Comparison of ENCODE assay signal across 15 mouse cellular contexts in the genomic region with DNA sequence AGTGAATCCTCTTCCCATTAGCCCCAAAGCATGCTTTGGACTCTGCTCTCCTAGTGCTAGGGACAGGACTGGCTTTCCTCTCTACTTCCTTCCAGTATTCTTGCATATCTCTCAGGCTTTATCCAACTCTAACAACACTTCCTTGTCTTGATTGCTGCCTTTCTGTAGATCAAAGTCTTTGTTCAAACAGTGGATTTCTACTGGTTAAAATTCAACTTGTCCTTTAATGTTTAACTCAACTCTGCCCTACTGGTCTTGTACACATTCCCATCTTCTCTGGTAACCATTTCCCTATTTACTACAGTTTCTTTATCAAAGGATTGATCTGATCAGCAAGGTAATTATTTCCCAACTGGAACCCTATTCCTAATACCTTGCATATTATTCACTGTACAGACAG.
DNase-seq lines count a peak whose midpoint lies in the region; ATAC-seq lines count a peak whose summit lies in the region.
"Had no signal": no experiment of that assay in that cellular context is flagged by ENCODE, and none has a peak within 500 bp of the region (broad histone marks: within the 10 kb centered on the region; RNA-seq: fewer than 3 reads in every experiment).

No protein-coding gene starts in this region.

- no peaks in the 10 kb centered on the region for H3K27me3 ChIP-seq in intestine, embryonic 15.5 days (replicated peaks)
- no peaks in the 10 kb centered on the region for H3K27me3 ChIP-seq in kidney, embryonic 14.5 days (ENCODE audit: control insufficient read depth, insufficient read depth, low read length)
- H3K27me3 ChIP-seq in liver, embryonic 12.5 days (replicated peaks) = no peaks in the 10 kb centered on the region
- no peaks in the 10 kb centered on the region for H3K27me3 ChIP-seq in stomach, embryonic 15.5 days (replicated peaks)
- H3K27me3 ChIP-seq: neural tube, embryonic 12.5 days; Patski had no signal

- intact Hi-C loops in left cerebral cortex, postnatal 10 days (cut with DNase I) = no loop called here

- H3K27ac ChIP-seq in intestine, embryonic 15.5 days = peak overlapping the region; percentile 68
- H3K27ac ChIP-seq in kidney, embryonic 14.5 days (ENCODE audit: low read depth, low read length) = peak overlapping the region; percentile 78; the same call in 1 of the 2 replicates
- H3K27ac ChIP-seq in liver, embryonic 12.5 days = 0 out of 2 replicates have a peak overlapping the region, but pooled peaks have one; percentile 7
- H3K27ac ChIP-seq in stomach, embryonic 15.5 days = 0 out of 2 replicates have a peak overlapping the region, but pooled peaks have one; percentile 22
- H3K27ac ChIP-seq: neural tube, embryonic 12.5 days had no signal

- no peak overlapping the region for H3K9ac ChIP-seq in intestine, embryonic 15.5 days
- no peak overlapping the region for H3K9ac ChIP-seq in kidney, embryonic 14.5 days (ENCODE audit: low read depth, low read length)
- no peak overlapping the region for H3K9ac ChIP-seq in liver, embryonic 12.5 days
- H3K9ac ChIP-seq in stomach, embryonic 15.5 days = no peak overlapping the region
- H3K9ac ChIP-seq: forebrain, postnatal 0 days; neural tube, embryonic 12.5 days had no signal

- no peak overlapping the region for H3K4me3 ChIP-seq in intestine, embryonic 15.5 days (replicated peaks)
- H3K4me3 ChIP-seq in kidney, embryonic 14.5 days (ENCODE audit: low read length) = no peak overlapping the region
- no peak overlapping the region for H3K4me3 ChIP-seq in liver, embryonic 12.5 days
- no peak overlapping the region for H3K4me3 ChIP-seq in stomach, embryonic 15.5 days (replicated peaks)
- H3K4me3 ChIP-seq: neural tube, embryonic 12.5 days had no signal

- no peak for DNase-seq in left cerebral cortex, postnatal 10 days (ENCODE audit: extremely low spot score in 1 of 2, low spot score in 2 of 2)
- no peak for DNase-seq in urinary bladder, adult 18-20 months (ENCODE audit: low spot score in 2 of 2)
- DNase-seq in adrenal gland, postnatal 14 days = no peak
- DNase-seq: cerebellum, adult 9-10 months; forebrain, postnatal 0 days; layer of hippocampus, adult 9-11 months; lung, postnatal 14 days; thymus, postnatal 4 days had no signal

- H3K4me1 ChIP-seq in intestine, embryonic 15.5 days (replicated peaks) = no peaks in the 10 kb centered on the region
- no peaks in the 10 kb centered on the region for H3K4me1 ChIP-seq in kidney, embryonic 14.5 days (ENCODE audit: control insufficient read depth, insufficient read depth, low read length)
- H3K4me1 ChIP-seq in liver, embryonic 12.5 days = no peaks in the 10 kb centered on the region
- no peaks in the 10 kb centered on the region for H3K4me1 ChIP-seq in stomach, embryonic 15.5 days
- H3K4me1 ChIP-seq: neural tube, embryonic 12.5 days had no signal

- peak; percentile 97 for ATAC-seq in intestine, embryonic 15.5 days
- peak; percentile 76 for ATAC-seq in kidney, embryonic 14.5 days (ENCODE audit: low FRiP score, low TSS enrichment)
- peak; percentile 35; the same call in 1 of the 2 replicates for ATAC-seq in liver, embryonic 12.5 days
- ATAC-seq in stomach, embryonic 15.5 days (ENCODE audit: insufficient read depth, low FRiP score, low read depth) = peak; percentile 86
- ATAC-seq: activated CD4-positive, CD25-positive, alpha-beta regulatory T cell, adult 4 months; forebrain, postnatal 0 days; Patski had no signal

- 0 out of 2 replicates have a peak overlapping the region, but pooled peaks have one; percentile 14 for H3K4me2 ChIP-seq in intestine, embryonic 15.5 days (replicated peaks)
- no peak overlapping the region for H3K4me2 ChIP-seq in kidney, embryonic 14.5 days (replicated peaks; ENCODE audit: low read depth, low read length)
- H3K4me2 ChIP-seq in liver, embryonic 12.5 days = no peak overlapping the region
- no peak overlapping the region for H3K4me2 ChIP-seq in stomach, embryonic 15.5 days
- H3K4me2 ChIP-seq: neural tube, embryonic 12.5 days had no signal

- H3K9me3 ChIP-seq in intestine, embryonic 15.5 days = no peaks in the 10 kb centered on the region
- H3K9me3 ChIP-seq in kidney, embryonic 14.5 days (ENCODE audit: control insufficient read depth, low read length) = no peaks in the 10 kb centered on the region
- no peaks in the 10 kb centered on the region for H3K9me3 ChIP-seq in liver, embryonic 12.5 days (replicated peaks)
- no peaks in the 10 kb centered on the region for H3K9me3 ChIP-seq in stomach, embryonic 15.5 days
- H3K9me3 ChIP-seq: neural tube, embryonic 12.5 days had no signal

- no peaks in the 10 kb centered on the region for H3K36me3 ChIP-seq in intestine, embryonic 15.5 days
- no peaks in the 10 kb centered on the region for H3K36me3 ChIP-seq in kidney, embryonic 14.5 days (ENCODE audit: control insufficient read depth, insufficient read depth, low read length)
- no peaks in the 10 kb centered on the region for H3K36me3 ChIP-seq in liver, embryonic 12.5 days
- H3K36me3 ChIP-seq in stomach, embryonic 15.5 days = no peaks in the 10 kb centered on the region
- H3K36me3 ChIP-seq: neural tube, embryonic 12.5 days had no signal

Comparison
In these comparisons a context has a peak if more than half of its experiments do, and no peak if none do; other contexts are left out.
1. ATAC-seq: peak in every context shown above with its lines; median percentile 97 in intestine, embryonic 15.5 days; 86 in stomach, embryonic 15.5 days; 76 in kidney, embryonic 14.5 days; 35 in liver, embryonic 12.5 days.
2. H3K27ac ChIP-seq: peak in every context shown above with its lines; median percentile 78 in kidney, embryonic 14.5 days; 68 in intestine, embryonic 15.5 days; 22 in stomach, embryonic 15.5 days; 7 in liver, embryonic 12.5 days.